Mouse (Mus musculus) C2C12 (cell line): ENCODE results near the gene Eif4b. TPM values are rescaled to one million over a fixed set of nuclear protein-coding genes. Genes with fewer than 3 reads are reported as not detected.

ENCODE experiments used
- H3K27me3 ChIP-seq: one replicate; pipeline ENCODE4 v1.6.1; 2011; ENCODE audit not compliant: control insufficient read depth, insufficient read depth, insufficient read length
- H3K36me3 ChIP-seq: one replicate; pipeline ENCODE4 v1.6.1; 2011; ENCODE audit not compliant: control insufficient read depth, insufficient read depth
- H3K4me3 ChIP-seq: one replicate; pipeline ENCODE4 v1.5.1; 2011; ENCODE audit warnings: mild to moderate bottlenecking, control low read depth; ENCODE audit not compliant: poor library complexity, insufficient read depth, severe bottlenecking
- H3K79me2 ChIP-seq: one replicate; pipeline ENCODE4 v1.6.1; 2011; ENCODE audit not compliant: control insufficient read depth, insufficient read depth
- H3K79me3 ChIP-seq: one replicate; pipeline ENCODE4 v1.6.1; 2011; ENCODE audit warnings: low read depth, control low read depth
- H3ac ChIP-seq: one replicate; pipeline ENCODE3; 2011; ENCODE audit warnings: low read depth; ENCODE audit not compliant: control insufficient read depth, insufficient read length
- CEBPB ChIP-seq: IDR thresholded peaks from one replicate; pipeline ENCODE4 v1.6.1; 2011; ENCODE audit warnings: low read depth, mild to moderate bottlenecking, control low read depth, moderate library complexity
- CTCF ChIP-seq: IDR thresholded peaks from one replicate; pipeline ENCODE4 v1.5.1; 2011; ENCODE audit not compliant: control insufficient read depth, insufficient read depth, insufficient read length
- FOSL1 ChIP-seq: IDR thresholded peaks from one replicate; pipeline ENCODE4 v1.8.0; 2011; ENCODE audit warnings: mild to moderate bottlenecking, low read length; ENCODE audit not compliant: poor library complexity, insufficient read depth, severe bottlenecking
- MAX ChIP-seq: IDR thresholded peaks from one replicate; pipeline ENCODE4 v1.6.1; 2011; ENCODE audit warnings: mild to moderate bottlenecking, control low read depth
- MYOD1 ChIP-seq: IDR thresholded peaks from one replicate; pipeline ENCODE4 v1.6.1; 2011; ENCODE audit warnings: low read depth; ENCODE audit not compliant: control insufficient read depth, insufficient read length
- MYOG ChIP-seq: IDR thresholded peaks from one replicate; pipeline ENCODE4 v1.6.1; 2011; ENCODE audit not compliant: control insufficient read depth, insufficient read length; ENCODE audit errors: extremely low read depth
- USF1 ChIP-seq: IDR thresholded peaks from one replicate; pipeline ENCODE4 v1.6.1; 2011; ENCODE audit warnings: low read depth, mild to moderate bottlenecking, control low read depth, moderate library complexity
- long read RNA-seq, 2 experiments: library from polyadenylated mRNA; unstranded; transcript quantifications; one replicate each; pipeline ENCODE4 v2.0.0; 2019 to 2020
- polyA plus RNA-seq: library from polyadenylated mRNA; unstranded; fragments of >200 nt; fragmentation: generic; extraction: Trizol; gene quantifications from one replicate; pipeline ENCODE4 v1.2.1, GENCODE M21; 2012; ENCODE audit warnings: missing spikeins

Gene Eif4b
- polyA plus RNA-seq: 268 TPM
- long read RNA-seq, experiment 1, transcript Eif4b-201 (15 exons, 3,854 nt): major isoform, 74 of 191 reads
- long read RNA-seq, experiment 1, partial matches to known transcripts: 112 of 191 reads
- long read RNA-seq, experiment 1, other reads (novel, unspliced or antisense): 5 of 191 reads
- long read RNA-seq, experiment 2, transcript Eif4b-201 (15 exons, 3,854 nt): major isoform, 3,709 of 4,198 reads
- long read RNA-seq, experiment 2, partial matches to known transcripts: 351 of 4,198 reads
- long read RNA-seq, experiment 2, other reads (novel, unspliced or antisense): 137 of 4,198 reads

GRCm38 (mm10) chr15:102073559-102074069 is at the start of gene Eif4b:
Gene Eif4b, plus strand, starts transcription at chr15:102073773.
- no peak for TF ChIP-seq MYOG
- TF ChIP-seq USF1: peak; percentile 94
- peak; percentile 90 for TF ChIP-seq MAX
- Histone ChIP-seq H3K79me2 (peaks cover 50% of the 10 kb centered on the region), H3K36me3 (peaks cover 36% of the 10 kb centered on the region), H3ac (peak within 1 kb of the TSS; percentile 86), H3K27me3 (no peaks in the 10 kb centered on the region), H3K79me3 (peaks cover 48% of the 10 kb centered on the region), H3K4me3 (peak within 1 kb of the TSS; percentile 99)

- H3K79me3 ChIP-seq: no peaks in the 10 kb centered on the region
Measured at GRCm38 (mm10) chr15:102023888-102024287, 49.7 kb upstream of the Eif4b start.

GRCm38 (mm10) chr15:102025136-102025872 is 48.3 kb upstream of the Eif4b start:
- H3K79me3 ChIP-seq: no peaks in the 10 kb centered on the region
- TF ChIP-seq FOSL1 (no peak), MYOG (no peak), USF1 (no peak)
- no peak overlapping the region for H3K4me3 ChIP-seq
- no peaks in the 10 kb centered on the region for H3K79me2 ChIP-seq
- H3K27me3 ChIP-seq: no peaks in the 10 kb centered on the region
- H3K36me3 ChIP-seq: no peaks in the 10 kb centered on the region
- no peak overlapping the region for H3ac ChIP-seq

More at GRCm38 (mm10) chr15:102023888-102024287, 49.7 kb upstream of the Eif4b start:
- Histone ChIP-seq H3K27me3 (no peaks in the 10 kb centered on the region), H3K79me2 (no peaks in the 10 kb centered on the region), H3K36me3 (no peaks in the 10 kb centered on the region), H3ac (no peak overlapping the region), H3K4me3 (no peak overlapping the region)
- TF ChIP-seq CEBPB (no peak), MYOG (no peak), MAX (no peak), USF1 (no peak)

- Histone ChIP-seq H3K4me3 (no peak overlapping the region), H3ac (no peak overlapping the region), H3K36me3 (no peaks in the 10 kb centered on the region), H3K79me2 (no peaks in the 10 kb centered on the region), H3K27me3 (no peaks in the 10 kb centered on the region), H3K79me3 (no peaks in the 10 kb centered on the region)
- TF ChIP-seq MYOG: no peak
- no peak for TF ChIP-seq FOSL1
- no peak for TF ChIP-seq CEBPB
- TF ChIP-seq MYOD1: no peak
- TF ChIP-seq MAX: no peak
- no peak for TF ChIP-seq CTCF
- no peak for TF ChIP-seq USF1
Measured at GRCm38 (mm10) chr15:102026430-102026829, 47.1 kb upstream of the Eif4b start.

GRCm38 (mm10) chr15:102028040-102028439 is 45.5 kb upstream of the Eif4b start, which contains the start of gene Krt18:
Gene Krt18, plus strand, starts transcription at chr15:102028180.
- Histone ChIP-seq H3K4me3 (no peak within 1 kb of the TSS), H3K36me3 (no peaks in the 10 kb centered on the region), H3K79me3 (no peaks in the 10 kb centered on the region), H3ac (no peak within 1 kb of the TSS), H3K79me2 (no peaks in the 10 kb centered on the region), H3K27me3 (no peaks in the 10 kb centered on the region)
- no peak for TF ChIP-seq CEBPB
- no peak for TF ChIP-seq MYOG
- TF ChIP-seq USF1: no peak
- no peak for TF ChIP-seq FOSL1
- TF ChIP-seq CTCF: no peak
- no peak for TF ChIP-seq MYOD1
- no peak for TF ChIP-seq MAX
